Mouse (Mus musculus): ENCODE measurements around the gene Nrp2.

The Nrp2 gene

GRCm38 (mm10) chr1:62723891-62724290, 20.8 kb downstream of the Nrp2 start:
- DNase-seq (ENCODE audit: low spot score) = no peak

GRCm38 (mm10) chr1:62724461-62725021, 21.5 kb downstream of the Nrp2 start:
- DNase-seq (ENCODE audit: low spot score) = no peak

GRCm38 (mm10) chr1:62725032-62725678, 22.1 kb downstream of the Nrp2 start:
- DNase-seq (ENCODE audit: low spot score) = peak; percentile 84

- DNase-seq (ENCODE audit: low spot score) = no peak
Observed at GRCm38 (mm10) chr1:62727191-62727590, 24.1 kb downstream of the Nrp2 start.

- DNase-seq (ENCODE audit: low spot score) = no peak
Observed at GRCm38 (mm10) chr1:62728421-62728820, 25.3 kb downstream of the Nrp2 start.

- no peak for DNase-seq (ENCODE audit: low spot score)
Observed at GRCm38 (mm10) chr1:62728926-62729325, 25.8 kb downstream of the Nrp2 start.

- peak; percentile 54 for DNase-seq (ENCODE audit: low spot score)
Observed at GRCm38 (mm10) chr1:62729345-62730150, 26.5 kb downstream of the Nrp2 start.

GRCm38 (mm10) chr1:62732036-62732435, 29.0 kb downstream of the Nrp2 start:
- DNase-seq (ENCODE audit: low spot score) = no peak

GRCm38 (mm10) chr1:62734420-62734931, 31.4 kb downstream of the Nrp2 start:
- no peak for DNase-seq (ENCODE audit: low spot score)

GRCm38 (mm10) chr1:62734980-62735379, 31.9 kb downstream of the Nrp2 start:
- no peak for DNase-seq (ENCODE audit: low spot score)

- no peak for DNase-seq (ENCODE audit: low spot score)
Observed at GRCm38 (mm10) chr1:62735835-62736234, 32.8 kb downstream of the Nrp2 start.

GRCm38 (mm10) chr1:62736455-62737012, 33.4 kb downstream of the Nrp2 start:
- DNase-seq (ENCODE audit: low spot score) = no peak

GRCm38 (mm10) chr1:62738165-62738564, 35.1 kb downstream of the Nrp2 start:
- no peak for DNase-seq (ENCODE audit: low spot score)

GRCm38 (mm10) chr1:62742092-62742491, 39.0 kb downstream of the Nrp2 start:
- DNase-seq (ENCODE audit: low spot score) = no peak

- DNase-seq (ENCODE audit: low spot score) = no peak
Observed at GRCm38 (mm10) chr1:62743064-62743694, 40.1 kb downstream of the Nrp2 start.

- no peak for DNase-seq (ENCODE audit: low spot score)
Observed at GRCm38 (mm10) chr1:62745889-62746288, 42.8 kb downstream of the Nrp2 start.

GRCm38 (mm10) chr1:62747421-62748111, 44.5 kb downstream of the Nrp2 start:
- no peak for DNase-seq (ENCODE audit: low spot score)

GRCm38 (mm10) chr1:62748361-62748760, 45.3 kb downstream of the Nrp2 start:
- no peak for DNase-seq (ENCODE audit: low spot score)

- DNase-seq (ENCODE audit: low spot score) = no peak
Observed at GRCm38 (mm10) chr1:62749716-62750115, 46.6 kb downstream of the Nrp2 start.

GRCm38 (mm10) chr1:62750408-62751008, 47.4 kb downstream of the Nrp2 start:
- no peak for DNase-seq (ENCODE audit: low spot score)

Data from ovary, adult 18-20 months (tissue).